Mouse (Mus musculus): ENCODE measurements around the gene Pex16.

Pex16 gene

GRCm38 (mm10) chr2:92392318-92393264, 18.1 kb downstream of the Pex16 start:
- CTCF ChIA-PET, result interaction anchor here in 1 of 4 experiments (0.6 to 0.8 kb wide), 2 partner anchors 30 to 413 kb away, joined by 3 to 4 read pairs; no protein-coding TSS in a partner anchor
- POLR2A ChIA-PET, result interaction anchor here in 3 of 4 experiments (0.5 to 2.7 kb wide), 13 partner anchors 9 to 1126 kb away, joined by 3 to 13 read pairs (median 3); partner anchors contain the start of genes Large2 (in 2 of the 3), Mapk8ip1 (in 1 of the 3), Mdk (in 1 of the 3) and Pex16 (in 1 of the 3)

- POLR2A ChIA-PET, result interaction anchor here in 2 of 4 experiments (0.9 to 1.9 kb wide), 2 partner anchors 19 to 43 kb away, joined by 3 to 4 read pairs; no protein-coding TSS in a partner anchor
- CTCF ChIA-PET, result no interaction called here
Measured at GRCm38 (mm10) chr2:92395535-92395934, 21.1 kb downstream of the Pex16 start.

GRCm38 (mm10) chr2:92397436-92397835, 23.0 kb downstream of the Pex16 start:
- CTCF ChIA-PET, result no interaction called here
- POLR2A ChIA-PET, result interaction anchor here in 1 of 4 experiments (4.4 kb wide), 1 partner anchor 27 kb away, joined by 19 read pairs; no protein-coding TSS in a partner anchor

GRCm38 (mm10) chr2:92399877-92400276, 25.4 kb downstream of the Pex16 start:
- ChIA-PET CTCF (interaction anchor here in 2 of 4 experiments (0.5 to 0.7 kb wide), 5 partner anchors 20 to 1156 kb away, joined by 3 to 5 read pairs (median 3); no protein-coding TSS in a partner anchor), POLR2A (interaction anchor here in 3 of 4 experiments (0.7 to 4.4 kb wide), 13 partner anchors 9 to 392 kb away, joined by 3 to 19 read pairs (median 6); partner anchors contain the start of genes Large2 (in 2 of the 3) and Pex16 (in 1 of the 3))

- CTCF ChIA-PET, result interaction anchor here in 2 of 4 experiments (0.5 to 0.8 kb wide), 2 partner anchors 26 to 187 kb away, joined by 3 to 7 read pairs; no protein-coding TSS in a partner anchor
- POLR2A ChIA-PET, result interaction anchor here in 3 of 4 experiments (0.6 to 4.4 kb wide), 15 partner anchors 9 to 393 kb away, joined by 3 to 19 read pairs (median 5); partner anchors contain the start of genes Large2 (in 2 of the 3), Pex16 (in 1 of the 3) and Slc35c1 (in 1 of the 3)
Measured at GRCm38 (mm10) chr2:92400682-92401081, 26.2 kb downstream of the Pex16 start.

GRCm38 (mm10) chr2:92401091-92401561, 26.6 kb downstream of the Pex16 start, which contains the start of gene Mapk8ip1:
Gene Mapk8ip1 (minus strand): TSS chr2:92401263.
- POLR2A ChIA-PET, result interaction anchor here in 3 of 4 experiments (0.5 to 4.4 kb wide), 17 partner anchors 8 to 469 kb away, joined by 3 to 19 read pairs (median 5); partner anchors contain the start of genes Large2 (in 2 of the 3), Mdk (in 1 of the 3), Pex16 (in 1 of the 3) and Slc35c1 (in 1 of the 3)

GRCm38 (mm10) chr2:92402591-92403326, 28.3 kb downstream of the Pex16 start:
- ChIA-PET POLR2A (interaction anchor here in 2 of 4 experiments (1.4 to 1.8 kb wide), 2 partner anchors 27 to 29 kb away, joined by 4 to 5 read pairs; no protein-coding TSS in a partner anchor), CTCF (interaction anchor here in 1 of 4 experiments (0.9 kb wide), 1 partner anchor 17 kb away, joined by 3 read pairs; no protein-coding TSS in a partner anchor)

More at GRCm38 (mm10) chr2:92401091-92401561, 26.6 kb downstream of the Pex16 start, which contains the start of gene Mapk8ip1:
- CTCF ChIA-PET, result interaction anchor here in 2 of 4 experiments (0.5 to 0.8 kb wide), 2 partner anchors 25 to 187 kb away, joined by 3 to 7 read pairs; no protein-coding TSS in a partner anchor

GRCm38 (mm10) chr2:92403776-92404319, 29.4 kb downstream of the Pex16 start:
- POLR2A ChIA-PET, result interaction anchor here in 2 of 4 experiments (0.6 to 1.6 kb wide), 4 partner anchors 21 to 747 kb away, joined by 3 to 5 read pairs (median 4); no protein-coding TSS in a partner anchor

GRCm38 (mm10) chr2:92404737-92405136, 30.3 kb downstream of the Pex16 start:
- POLR2A ChIA-PET, result interaction anchor here in 3 of 4 experiments (1.2 to 1.6 kb wide), 3 partner anchors 11 to 20 kb away, joined by 3 to 5 read pairs (median 4); no protein-coding TSS in a partner anchor
- CTCF ChIA-PET, result no interaction called here

More at GRCm38 (mm10) chr2:92403776-92404319, 29.4 kb downstream of the Pex16 start:
- CTCF ChIA-PET, result no interaction called here

- POLR2A ChIA-PET, result interaction anchor here in 3 of 4 experiments (0.8 to 1.2 kb wide), 5 partner anchors 10 to 34 kb away, joined by 3 to 4 read pairs (median 3); partner anchors contain the start of gene Large2 (in 1 of the 3)
- CTCF ChIA-PET, result no interaction called here
Measured at GRCm38 (mm10) chr2:92405687-92406086, 31.2 kb downstream of the Pex16 start.

- ChIA-PET CTCF (interaction anchor here in 1 of 4 experiments (0.8 to 1.5 kb wide), 2 partner anchors 14 to 66 kb away, joined by 3 to 5 read pairs; no protein-coding TSS in a partner anchor), POLR2A (interaction anchor here in 3 of 4 experiments (0.6 to 2.4 kb wide), 7 partner anchors 9 to 37 kb away, joined by 3 to 11 read pairs (median 4); no protein-coding TSS in a partner anchor)
Measured at GRCm38 (mm10) chr2:92408309-92409045, 34.0 kb downstream of the Pex16 start.

- POLR2A ChIA-PET, result no interaction called here
Measured at GRCm38 (mm10) chr2:92411705-92412104, 37.2 kb downstream of the Pex16 start.

GRCm38 (mm10) chr2:92421723-92422387, 47.4 kb downstream of the Pex16 start:
- POLR2A ChIA-PET, result interaction anchor here in 3 of 4 experiments (0.6 to 15.5 kb wide), 18 partner anchors 9 to 238 kb away, joined by 3 to 178 read pairs (median 5); partner anchors contain the start of genes Cry2 (in 2 of the 3), Large2 (in 1 of the 3), Pex16 (in 1 of the 3) and Slc35c1 (in 1 of the 3)
- CTCF ChIA-PET, result interaction anchor here in 2 of 4 experiments (0.6 to 2.0 kb wide), 10 partner anchors 9 to 909 kb away, joined by 3 to 8 read pairs (median 4); partner anchors contain the start of genes Large2 (in 1 of the 2), Mdk (in 1 of the 2) and Pex16 (in 1 of the 2)

More at GRCm38 (mm10) chr2:92411705-92412104, 37.2 kb downstream of the Pex16 start:
- CTCF ChIA-PET, result no interaction called here

- POLR2A ChIA-PET, result interaction anchor here in 3 of 4 experiments (0.6 to 15.5 kb wide), 20 partner anchors 8 to 398 kb away, joined by 3 to 178 read pairs (median 5); partner anchors contain the start of genes Cry2 (in 2 of the 3), Large2 (in 2 of the 3), Pex16 (in 2 of the 3) and Creb3l1 (in 1 of the 3)
- CTCF ChIA-PET, result interaction anchor here in 3 of 4 experiments (0.6 to 2.0 kb wide), 16 partner anchors 9 to 972 kb away, joined by 3 to 8 read pairs (median 4); partner anchors contain the start of genes Large2 (in 1 of the 3), Mdk (in 1 of the 3) and Pex16 (in 1 of the 3)
Measured at GRCm38 (mm10) chr2:92422388-92423135, 48.1 kb downstream of the Pex16 start.

All from embryonic stem cell, embryonic (primary cell).